Mouse (Mus musculus): Measurements from ENCODE around the gene Setd7. TPM values are rescaled to one million over a fixed set of nuclear protein-coding genes. Genes with fewer than 3 reads are reported as not detected.
A peak's percentile ranks its signal among the peaks of the same experiment; 100 is the strongest.

The Setd7 gene
- total and polyA plus RNA-seq, 2 experiments: 1.6 to 1.9 TPM

GRCm38 (mm10) chr3:51475706-51476105 is 85.0 kb downstream of the Setd7 start:
- H3K27ac ChIP-seq (replicated peaks; ENCODE audit: insufficient read depth, low read depth, low read length): no peak overlapping the region
- 50% methylated on average over 4 of the region's 4 CpGs for WGBS
- TF ChIP-seq CTCF (IDR thresholded peaks at IDR 0.05; ENCODE audit: low read depth, low read length): no peak
- TF ChIP-seq POLR2A (IDR thresholded peaks at IDR 0.05; ENCODE audit: extremely low read depth, insufficient read depth, low read length): no peak
- H3K36me3 ChIP-seq (ENCODE audit: control insufficient read depth, insufficient read depth, low read length): peaks cover 26% of the 10 kb centered on the region
- no peaks in the 10 kb centered on the region for H3K4me1 ChIP-seq (ENCODE audit: control insufficient read depth, insufficient read depth, low read length)
- no peak overlapping the region for H3K4me3 ChIP-seq (ENCODE audit: insufficient read depth, low read depth, low read length)
- no peaks in the 10 kb centered on the region for H3K79me2 ChIP-seq (ENCODE audit: control insufficient read depth, insufficient read depth, low read length)
- no peaks in the 10 kb centered on the region for H3K27me3 ChIP-seq (ENCODE audit: control insufficient read depth, insufficient read depth, low read length)
- peak; percentile 9 for DNase-seq (ENCODE audit: extremely low read depth, low read depth, low spot score)
- H3K9ac ChIP-seq (ENCODE audit: low read depth, low read length): no peak overlapping the region

DNA sequence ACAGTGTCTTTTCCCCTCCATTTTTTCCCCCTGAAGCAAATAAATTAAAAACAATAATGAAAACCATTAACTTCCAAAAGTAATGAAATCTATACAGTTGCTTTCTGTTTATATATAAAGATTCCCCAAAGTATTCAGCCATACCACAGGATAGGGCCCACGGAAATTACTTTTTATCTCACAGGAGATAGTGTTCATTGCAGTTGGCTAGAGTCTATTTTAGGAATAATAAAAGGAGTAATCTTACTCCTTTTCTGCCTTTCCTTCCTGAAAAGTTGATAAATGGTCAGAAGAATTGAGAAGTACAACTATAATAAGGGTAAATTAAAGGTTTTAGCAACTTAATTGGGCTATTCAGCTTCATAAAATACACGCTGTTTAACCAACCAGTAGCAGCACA is 92.1 kb downstream of the Setd7 start:
- Histone ChIP-seq H3K9ac (ENCODE audit: low read depth, low read length) (no peak overlapping the region), H3K36me3 (ENCODE audit: control insufficient read depth, insufficient read depth, low read length) (peaks cover 61% of the 10 kb centered on the region), H3K4me1 (ENCODE audit: control insufficient read depth, insufficient read depth, low read length) (no peaks in the 10 kb centered on the region), H3K4me3 (ENCODE audit: insufficient read depth, low read depth, low read length) (no peak overlapping the region), H3K79me2 (ENCODE audit: control insufficient read depth, insufficient read depth, low read length) (no peaks in the 10 kb centered on the region), H3K27me3 (ENCODE audit: control insufficient read depth, insufficient read depth, low read length) (no peaks in the 10 kb centered on the region), H3K27ac (replicated peaks; ENCODE audit: insufficient read depth, low read depth, low read length) (no peak overlapping the region)
- TF ChIP-seq CTCF (IDR thresholded peaks at IDR 0.05; ENCODE audit: low read depth, low read length) (no peak), POLR2A (IDR thresholded peaks at IDR 0.05; ENCODE audit: extremely low read depth, insufficient read depth, low read length) (no peak)
- no peak for DNase-seq (ENCODE audit: extremely low read depth, low read depth, low spot score)
- 86% methylated on average over 2 of the region's 2 CpGs for WGBS

Other genes starting within 250 kb of the Setd7 start
- gene Elf2, start 220.2 kb downstream of the Setd7 start, total RNA-seq (2014; rRNA removed): 22.1 and 23.8 TPM in 2 replicates
- gene Elf2, start 220.2 kb downstream of the Setd7 start, polyA plus RNA-seq (2012; rRNA removed): 13.8 and 14.0 TPM in 2 replicates
- gene Mgarp, start 164.1 kb downstream of the Setd7 start, total RNA-seq (2014; rRNA removed): 2.8 TPM in 1 of 2 replicates, not detected in the other
- 0.10 TPM in 1 of 2 replicates, not detected in the other for gene Mgarp, start 164.1 kb downstream of the Setd7 start, polyA plus RNA-seq (2012; rRNA removed)
- gene Ndufc1, start 151.9 kb downstream of the Setd7 start, total RNA-seq (2014; rRNA removed): 104 and 139 TPM in 2 replicates
- gene Ndufc1, start 151.9 kb downstream of the Setd7 start, polyA plus RNA-seq (2012; rRNA removed): 179 and 231 TPM in 2 replicates
- gene Naa15, start 145.7 kb downstream of the Setd7 start, total RNA-seq (2014; rRNA removed): 14.8 TPM in 2 replicates
- gene Naa15, start 145.7 kb downstream of the Setd7 start, polyA plus RNA-seq (2012; rRNA removed): 1.8 and 2.0 TPM in 2 replicates
- gene Rab33b, start 77.0 kb downstream of the Setd7 start, total RNA-seq (2014; rRNA removed): 7.3 and 8.4 TPM in 2 replicates
- gene Rab33b, start 77.0 kb downstream of the Setd7 start, polyA plus RNA-seq (2012; rRNA removed): 3.6 and 4.7 TPM in 2 replicates
- gene Mgst2, start 99.5 kb upstream of the Setd7 start, total RNA-seq (2014; rRNA removed): not detected in 2 replicates
- gene Mgst2, start 99.5 kb upstream of the Setd7 start, polyA plus RNA-seq (2012; rRNA removed): 0.02 TPM in 1 of 2 replicates, not detected in the other